Comparison of ENCODE assay signal across 14 mouse cellular contexts in the genomic region with DNA sequence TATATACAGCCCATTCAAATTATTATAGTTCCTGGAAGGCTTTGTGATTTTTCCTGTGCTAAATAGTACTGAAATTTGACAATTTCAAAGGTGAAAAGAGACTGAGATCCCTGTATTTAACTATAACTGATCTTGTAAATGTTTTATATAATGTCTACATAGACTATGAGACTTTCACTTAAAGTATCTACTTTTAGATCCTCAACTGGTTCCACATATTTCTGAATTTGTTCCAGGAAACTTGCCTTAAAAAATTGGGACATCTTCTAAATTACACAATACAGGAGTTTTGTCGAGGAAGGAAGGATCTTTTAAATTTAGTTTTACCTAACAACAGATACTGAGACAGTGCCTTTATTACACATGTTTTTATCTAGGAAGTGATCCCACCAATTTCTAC.
DNase-seq lines count a peak whose midpoint lies in the region; ATAC-seq lines count a peak whose summit lies in the region.
"Had no signal": no experiment of that assay in that cellular context is flagged by ENCODE, and none has a peak within 500 bp of the region (broad histone marks: within the 10 kb centered on the region; RNA-seq: fewer than 3 reads in every experiment).

No protein-coding gene starts in this region.

- no peak for DNase-seq in frontal cortex, postnatal 14 days (ENCODE audit: low spot score in 2 of 2)
- peak; percentile 49 for DNase-seq in brain, adult 2 months (ENCODE audit: low read depth, low spot score)
- DNase-seq in telencephalon, adult 2 months (ENCODE audit: low read depth, low spot score): peak; percentile 52
- DNase-seq: adrenal gland, adult 2 months; adrenal gland, postnatal 10 days; adrenal gland, postnatal 25 days; cerebellum, adult 11-12 months; cerebellum, adult 2 months; cerebellum, adult 9-10 months; cerebellum, postnatal 10 days; cerebellum, postnatal 25 days had no signal

- ATAC-seq in frontal cortex, adult (ENCODE audit: low TSS enrichment): peak; percentile 67
- no peak for ATAC-seq in erythroblast, adult 5-6 weeks (replicated peaks; ENCODE audit: low FRiP score, poor library complexity, severe bottlenecking)
- ATAC-seq: forebrain, embryonic 16.5 days had no signal

Comparison
In these comparisons a context has a peak if more than half of its experiments do, and no peak if none do; other contexts are left out.
1. DNase-seq: peak in brain, adult 2 months (single experiment) and telencephalon, adult 2 months (single experiment); none in frontal cortex, postnatal 14 days (0 of 2).